Mouse (Mus musculus) forebrain, embryonic 11.5 days (tissue): ENCODE data around the gene Phf21b. TPM values are rescaled to one million over a fixed set of nuclear protein-coding genes. Genes with fewer than 3 reads are reported as not detected.

Experiments
- polyA plus RNA-seq: library from polyadenylated mRNA; unstranded; fragments of >200 nt; fragmentation: Nextera tagmentation; extraction: Ambion mirVana; gene quantifications from 2 replicates; pipeline ENCODE4 v1.2.1, GENCODE M21; 2014

Gene Phf21b
- polyA plus RNA-seq, 1 experiment from 2014 or later, result 26.6 TPM

Other genes starting within 250 kb of the Phf21b start
- gene Prr5, start 186.4 kb downstream of the Phf21b start, polyA plus RNA-seq, result 10.0 and 12.3 TPM in 2 replicates
- gene Arhgap8, start 136.0 kb downstream of the Phf21b start, polyA plus RNA-seq, result 1.1 and 1.7 TPM in 2 replicates
- 0.79 and 1.5 TPM in 2 replicates for gene Gm29666, start 64.0 kb upstream of the Phf21b start, polyA plus RNA-seq
- 75.8 and 79.7 TPM in 2 replicates for gene Nup50, start 67.4 kb upstream of the Phf21b start, polyA plus RNA-seq
- 16.2 and 28.6 TPM in 2 replicates for gene 5031439G07Rik, start 132.5 kb upstream of the Phf21b start, polyA plus RNA-seq
- not detected in 2 replicates for gene Upk3a, start 161.1 kb upstream of the Phf21b start, polyA plus RNA-seq
- gene Fam118a, start 172.9 kb upstream of the Phf21b start, polyA plus RNA-seq, result 25.3 and 27.4 TPM in 2 replicates